Mouse (Mus musculus) olfactory bulb, adult 2 months (tissue): ENCODE data around the gene Dach1.

Experiments
- CTCF ChIP-seq: fragments of 200-500 bp; IDR thresholded peaks from 2 replicates; pipeline ENCODE4 v1.5.1; 2012; ENCODE audit warnings: low read depth, mild to moderate bottlenecking, low read length, moderate library complexity; ENCODE audit not compliant: insufficient read depth
- POLR2A ChIP-seq: fragments of 200-500 bp; IDR thresholded peaks from 2 replicates; pipeline ENCODE4 v1.6.1; 2012; ENCODE audit warnings: mild to moderate bottlenecking, low read depth, low read length, moderate library complexity; ENCODE audit not compliant: insufficient read depth

- no peak for TF ChIP-seq POLR2A
- no peak for TF ChIP-seq CTCF
These were observed 134.3 kb downstream of the Dach1 start for GRCm38 (mm10) chr14:98035261-98035660.
